Comparison of ENCODE assay signal across 21 mouse cellular contexts in the genomic region with DNA sequence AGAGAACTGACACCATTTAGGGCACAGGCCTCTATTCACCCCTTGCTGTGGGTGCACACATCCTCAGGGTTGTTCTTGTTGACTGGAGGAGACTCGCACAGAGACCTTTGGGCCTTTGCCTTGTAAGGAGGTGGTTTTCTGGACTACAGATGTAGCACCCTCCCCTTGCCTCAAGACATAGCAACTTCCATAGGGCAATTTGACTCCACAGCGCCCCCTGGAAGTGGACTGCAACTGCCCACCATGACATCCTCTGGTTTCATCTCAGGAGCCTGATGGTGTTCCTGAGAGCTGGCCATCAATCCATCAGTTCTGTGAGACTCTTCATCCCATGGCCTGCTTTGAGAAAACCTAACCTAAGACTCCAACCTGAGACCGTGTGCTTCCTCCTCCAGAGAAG.
DNase-seq lines count a peak whose midpoint lies in the region; ATAC-seq and TF ChIP-seq lines count a peak whose summit lies in the region.
"Had no signal": no experiment of that assay in that cellular context is flagged by ENCODE, and none has a peak within 500 bp of the region (broad histone marks: within the 10 kb centered on the region; RNA-seq: fewer than 3 reads in every experiment).

No protein-coding gene starts in this region.

- no peaks in the 10 kb centered on the region for H3K36me3 ChIP-seq in intestine, postnatal 0 days (ENCODE audit: control insufficient read depth, insufficient read depth)
- no peaks in the 10 kb centered on the region for H3K36me3 ChIP-seq in intestine, embryonic 15.5 days
- no peaks in the 10 kb centered on the region for H3K36me3 ChIP-seq in kidney, postnatal 0 days (ENCODE audit: insufficient read depth, low read length)
- H3K36me3 ChIP-seq: G1E had no signal

- H3K4me2 ChIP-seq in intestine, postnatal 0 days (replicated peaks; ENCODE audit: low read depth): no peak overlapping the region
- H3K4me2 ChIP-seq in intestine, embryonic 15.5 days (replicated peaks): no peak overlapping the region
- H3K4me2 ChIP-seq in kidney, postnatal 0 days (ENCODE audit: low read length): no peak overlapping the region

- H3K9me3 ChIP-seq in intestine, postnatal 0 days (ENCODE audit: control insufficient read depth): no peaks in the 10 kb centered on the region
- H3K9me3 ChIP-seq in intestine, embryonic 15.5 days: no peaks in the 10 kb centered on the region
- no peaks in the 10 kb centered on the region for H3K9me3 ChIP-seq in kidney, postnatal 0 days (replicated peaks; ENCODE audit: low read length)

- H3K9ac ChIP-seq in intestine, postnatal 0 days (ENCODE audit: low read depth, low read length): no peak overlapping the region
- no peak overlapping the region for H3K9ac ChIP-seq in intestine, embryonic 15.5 days
- no peak overlapping the region for H3K9ac ChIP-seq in kidney, postnatal 0 days (ENCODE audit: low read depth, low read length)

- H3K4me1 ChIP-seq in intestine, postnatal 0 days (replicated peaks; ENCODE audit: control insufficient read depth, insufficient read depth, low read length): peaks cover 12% of the 10 kb centered on the region; the same call in 1 of the 2 replicates
- H3K4me1 ChIP-seq in intestine, embryonic 15.5 days (replicated peaks): peaks cover 20% of the 10 kb centered on the region
- H3K4me1 ChIP-seq in kidney, postnatal 0 days (replicated peaks; ENCODE audit: insufficient read depth, low read length): no peaks in the 10 kb centered on the region

- no peak for ATAC-seq in intestine, postnatal 0 days
- no peak for ATAC-seq in intestine, embryonic 15.5 days
- no peak for ATAC-seq in kidney, postnatal 0 days (replicated peaks; ENCODE audit: low FRiP score, low read depth)
- ATAC-seq: activated CD4-positive, CD25-positive, alpha-beta regulatory T cell, adult 4 months; CD4-positive, CD25-positive, alpha-beta regulatory T cell, adult 4 months; Patski had no signal

- intact Hi-C loops in heart, postnatal 10 days (cut with DNase I): no loop called here

- 81% methylated on average over 3 of the region's 3 CpGs for WGBS in intestine, postnatal 0 days
- 81% methylated on average over 3 of the region's 3 CpGs for WGBS in intestine, embryonic 15.5 days
- WGBS in kidney, postnatal 0 days: 81% methylated on average over 3 of the region's 3 CpGs

- TF ChIP-seq CTCF in intestine, postnatal 0 days (IDR thresholded peaks at IDR 0.05; ENCODE audit: low read depth): peak; percentile 30; the same call in 1 of the 2 replicates
- peak; percentile 7; the same call in 1 of the 2 replicates for TF ChIP-seq CTCF in kidney, postnatal 0 days (IDR thresholded peaks at IDR 0.05; ENCODE audit: low read depth)
- peak; percentile 47 for TF ChIP-seq CTCF in layer of hippocampus, adult 2 months (conservative IDR thresholded peaks at IDR 0.05)

- DNase-seq in heart, adult 11 months: peak; percentile 80
- DNase-seq in heart, postnatal 10 days: no peak
- DNase-seq in kidney, postnatal 0 days (ENCODE audit: low spot score): no peak
- no peak for DNase-seq in kidney, postnatal 25 days
- no peak for DNase-seq in layer of hippocampus, adult 2 months (ENCODE audit: low spot score in 2 of 2)
- no peak for DNase-seq in layer of hippocampus, adult 11-12 months (ENCODE audit: low spot score)
- DNase-seq: adrenal gland, adult 2 months; adrenal gland, adult 8-10 months; adrenal gland, postnatal 10 days; adrenal gland, postnatal 14 days; adrenal gland, postnatal 25 days; adrenal gland, postnatal 36 days; B cell, adult 2 months; cerebellum, adult 11 months; cerebellum, adult 11-12 months had no signal

- no peaks in the 10 kb centered on the region for H3K27me3 ChIP-seq in intestine, postnatal 0 days (replicated peaks; ENCODE audit: control insufficient read depth, insufficient read depth, low read length)
- H3K27me3 ChIP-seq in intestine, embryonic 15.5 days (replicated peaks): no peaks in the 10 kb centered on the region
- H3K27me3 ChIP-seq in kidney, postnatal 0 days (ENCODE audit: insufficient read depth, low read length): 0 out of 2 replicates have a peak, but pooled peaks cover 3% of the 10 kb centered on the region

- no peak overlapping the region for H3K4me3 ChIP-seq in intestine, postnatal 0 days (ENCODE audit: low read depth, low read length)
- H3K4me3 ChIP-seq in intestine, embryonic 15.5 days (replicated peaks): no peak overlapping the region
- H3K4me3 ChIP-seq in kidney, postnatal 0 days (replicated peaks; ENCODE audit: low read depth, low read length): no peak overlapping the region
- H3K4me3 ChIP-seq in layer of hippocampus, adult 2 months: no peak overlapping the region

- no peak overlapping the region for H3K27ac ChIP-seq in intestine, postnatal 0 days (ENCODE audit: low read depth, low read length)
- H3K27ac ChIP-seq in intestine, embryonic 15.5 days: no peak overlapping the region
- H3K27ac ChIP-seq in kidney, postnatal 0 days: no peak overlapping the region
- H3K27ac ChIP-seq in layer of hippocampus, adult 2 months: peak overlapping the region; percentile 81
